Mouse (Mus musculus): ENCODE measurements around the gene Cdca7l.

Gene Cdca7l

DNA sequence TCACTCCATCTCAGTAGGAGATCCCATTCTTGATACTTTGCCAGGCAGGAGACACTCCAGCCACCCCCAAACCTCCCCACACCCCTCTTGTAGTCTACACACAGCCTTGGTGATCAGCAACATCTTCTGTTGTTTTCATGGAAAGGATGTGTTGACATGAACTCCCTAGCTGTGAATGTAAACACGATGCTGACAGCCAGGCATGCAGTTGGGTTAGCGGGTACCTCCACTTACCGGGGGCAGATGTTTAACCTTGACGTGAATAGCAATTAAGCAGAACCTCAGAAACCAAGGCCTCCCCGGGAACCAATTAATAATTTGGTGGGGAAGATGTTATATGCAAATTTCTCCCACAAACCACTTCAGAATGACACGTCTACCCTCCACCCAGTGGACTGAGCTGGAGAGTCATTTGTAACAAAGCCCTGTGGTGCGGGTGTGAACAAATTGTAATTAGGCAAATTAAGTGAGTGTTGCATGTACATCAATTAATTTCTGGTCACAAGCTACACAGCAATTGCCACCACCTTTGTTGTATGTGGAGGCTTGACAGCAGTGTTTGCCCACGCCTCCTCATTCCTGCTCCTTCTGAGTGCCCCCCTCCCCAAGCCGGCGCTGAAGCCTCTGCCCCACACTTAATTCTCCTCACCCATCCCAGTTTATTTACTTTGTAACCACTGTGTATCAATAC lies 5.4 kb downstream of the Cdca7l start:
- peak; percentile 45 for DNase-seq (ENCODE audit: low spot score)

DNA sequence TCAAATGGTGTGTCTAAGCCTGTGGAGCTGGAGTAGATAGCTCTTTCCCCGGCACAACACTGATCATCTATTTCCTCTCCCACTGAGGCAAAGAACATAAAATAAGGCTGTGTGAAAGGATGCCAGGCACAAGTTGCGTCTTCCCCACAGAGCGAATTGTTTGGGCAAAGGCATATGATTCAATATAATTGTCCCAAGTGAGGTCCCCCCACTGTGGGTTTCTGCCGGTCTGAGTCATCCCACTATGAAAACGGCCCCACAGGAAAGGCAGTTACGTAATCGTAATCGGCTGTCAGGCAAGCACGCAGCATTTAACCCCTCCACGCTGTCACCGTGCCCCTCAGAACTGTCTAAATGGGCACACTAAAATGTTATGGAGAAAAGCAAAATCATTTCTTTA lies 6.0 kb downstream of the Cdca7l start:
- DNase-seq (ENCODE audit: low spot score) = no peak

DNA sequence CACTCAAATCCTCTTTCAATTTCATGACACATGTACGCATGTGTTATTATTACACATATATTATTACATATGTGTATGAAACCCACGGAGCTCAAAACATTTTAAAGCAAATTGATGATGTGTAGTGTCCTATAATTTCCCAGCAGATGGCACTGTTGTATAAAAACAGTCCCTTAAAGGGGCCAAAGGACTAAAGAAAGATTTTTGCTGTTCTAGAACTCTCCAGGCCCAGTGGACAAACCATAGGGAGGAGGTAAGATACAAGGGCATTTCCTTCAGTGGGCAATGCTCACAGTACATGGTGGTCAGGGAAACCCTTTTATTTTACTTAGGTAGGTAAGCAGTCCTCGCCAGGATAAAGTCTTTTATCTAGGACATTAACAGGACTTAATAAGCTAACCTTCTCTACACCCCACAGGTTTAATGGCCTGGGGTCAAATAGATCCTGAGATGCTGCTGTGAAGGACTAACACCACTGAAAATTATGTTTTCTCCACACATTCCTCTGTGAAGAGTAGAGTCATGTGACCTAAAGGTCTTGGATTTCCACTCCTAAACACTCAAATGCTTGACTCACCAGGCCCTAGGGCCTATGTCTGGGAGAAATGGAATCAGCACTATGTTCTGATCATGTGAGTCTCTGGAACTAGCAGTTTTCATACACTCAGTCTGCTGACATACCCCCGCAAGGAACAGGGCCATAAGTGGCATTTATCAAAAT lies 16.2 kb downstream of the Cdca7l start:
- DNase-seq (ENCODE audit: low spot score) = no peak

DNA sequence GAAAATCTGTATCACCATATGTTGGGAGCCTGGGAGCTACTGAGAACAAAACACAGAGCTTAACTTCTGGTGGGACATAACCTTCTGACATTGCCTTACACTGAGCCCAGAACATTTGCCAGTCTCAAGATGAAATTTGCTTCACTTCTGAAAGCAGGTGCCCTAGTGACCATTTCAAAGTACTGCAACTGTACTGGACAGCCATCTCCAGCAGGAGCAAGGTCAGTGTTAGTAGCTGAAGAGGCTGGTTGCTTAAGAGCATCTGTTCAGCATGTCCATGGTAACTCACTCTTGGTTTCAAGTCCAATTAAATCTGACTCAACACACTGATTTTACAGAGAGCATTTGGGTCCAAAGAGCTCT lies 16.8 kb downstream of the Cdca7l start:
- no peak for DNase-seq (ENCODE audit: low spot score)

DNA sequence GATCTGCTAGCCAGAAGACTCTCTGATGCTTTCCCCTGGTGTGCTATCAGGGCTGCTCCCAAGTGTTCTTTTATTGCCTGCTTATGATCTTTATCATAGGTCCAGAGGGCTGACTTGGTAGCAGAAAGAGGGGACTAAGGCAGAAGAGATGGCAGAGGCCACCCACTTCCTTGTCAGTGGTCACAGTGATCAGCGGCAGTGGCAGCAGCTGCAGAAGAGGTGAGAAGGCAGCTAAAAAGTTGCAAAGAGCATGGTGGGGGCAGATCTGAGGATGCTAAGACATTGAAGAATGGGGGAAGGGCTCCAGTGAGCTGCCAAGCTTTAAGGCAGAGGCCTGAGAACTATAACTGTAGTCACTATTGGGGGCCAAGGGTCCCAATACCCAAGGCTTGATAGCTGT lies 17.3 kb downstream of the Cdca7l start:
- DNase-seq (ENCODE audit: low spot score) = no peak

DNA sequence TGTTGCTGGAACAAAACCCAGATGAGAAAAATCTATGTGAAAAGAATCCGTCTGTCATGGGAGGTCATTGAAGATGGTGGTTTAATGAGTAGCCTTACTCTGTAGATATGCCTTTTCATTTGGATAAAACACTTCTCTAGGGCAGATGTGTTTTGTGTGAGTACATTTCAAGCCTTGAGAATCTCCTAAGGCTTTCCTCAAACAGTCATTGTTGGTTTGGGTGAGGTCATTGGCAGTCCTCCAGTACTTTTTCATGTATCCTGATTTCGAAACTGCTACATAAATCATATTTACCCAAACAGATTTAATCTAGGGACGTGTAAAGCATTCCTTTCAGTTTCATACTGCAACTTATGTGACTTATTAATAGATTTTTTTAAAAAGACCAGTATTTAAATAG lies 24.3 kb downstream of the Cdca7l start:
- no peak for DNase-seq (ENCODE audit: low spot score)

DNA sequence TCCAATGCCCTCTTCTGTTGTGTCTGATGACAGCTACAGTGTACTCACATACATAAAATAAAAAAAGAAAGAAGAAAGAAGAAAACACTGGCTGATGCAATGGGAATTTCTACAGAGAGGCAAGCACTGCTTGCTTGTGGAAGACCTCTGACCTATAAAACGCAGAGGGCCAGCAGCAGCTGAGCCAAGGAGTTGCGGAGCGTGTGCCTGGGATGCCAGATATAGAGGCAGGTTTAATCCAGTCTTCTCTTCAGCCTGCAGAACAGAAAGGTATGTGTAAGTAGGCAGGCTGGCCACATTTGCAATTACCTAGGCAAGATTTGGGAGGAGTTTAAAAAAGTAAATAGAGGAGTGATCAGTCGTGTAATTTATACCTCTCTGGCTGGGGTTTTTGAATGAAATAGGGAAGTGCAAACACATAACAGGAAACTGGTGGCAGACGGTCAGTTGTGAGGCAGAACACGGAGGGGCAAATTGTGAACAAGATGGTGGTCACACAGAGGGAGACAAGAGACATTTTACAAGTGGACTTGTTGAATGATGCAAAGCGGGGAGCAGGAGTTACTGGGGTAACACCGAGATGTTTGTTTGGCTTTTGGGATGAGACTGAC lies 27.4 kb downstream of the Cdca7l start:
- DNase-seq (ENCODE audit: low spot score) = no peak

DNA sequence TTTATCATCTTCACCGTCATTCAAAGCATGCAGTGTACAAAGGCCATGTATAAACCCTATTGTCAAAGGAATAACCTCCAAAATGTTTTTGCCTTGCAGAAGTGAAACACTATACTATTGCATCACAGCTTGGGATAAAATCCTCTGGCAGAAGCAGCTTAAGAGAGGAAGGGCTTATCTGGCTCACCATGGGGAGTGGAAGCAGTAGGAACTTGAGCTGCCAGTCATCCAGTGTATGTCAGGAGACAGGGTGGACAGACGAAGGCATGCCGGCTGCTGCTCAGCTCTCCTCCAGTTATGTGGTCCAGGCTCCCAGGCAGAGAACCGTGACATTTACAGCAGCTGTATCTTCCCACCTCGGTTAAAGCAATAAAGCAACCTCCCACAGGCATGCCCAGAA lies 28.1 kb downstream of the Cdca7l start:
- DNase-seq (ENCODE audit: low spot score) = no peak

DNA sequence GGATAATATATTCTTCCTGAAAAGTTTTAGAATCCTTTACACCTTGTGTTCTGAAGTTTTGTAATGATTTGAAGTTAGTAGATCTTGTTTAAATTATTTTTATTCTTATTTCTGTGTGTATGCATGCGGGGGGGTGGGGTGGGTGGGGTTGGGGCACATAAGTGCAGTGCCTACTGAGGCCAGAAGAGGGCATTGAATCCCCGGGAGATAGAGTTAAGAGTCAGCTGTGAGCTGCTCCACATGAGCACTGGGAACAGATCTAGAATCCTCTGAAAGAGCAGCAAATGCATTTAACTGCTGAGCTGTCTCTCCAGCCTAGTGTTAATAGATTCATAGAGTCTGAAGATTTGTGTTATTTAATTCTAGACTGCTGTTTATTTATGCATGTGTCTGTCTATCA lies 30.6 kb downstream of the Cdca7l start:
- DNase-seq (ENCODE audit: low spot score) = no peak

DNA sequence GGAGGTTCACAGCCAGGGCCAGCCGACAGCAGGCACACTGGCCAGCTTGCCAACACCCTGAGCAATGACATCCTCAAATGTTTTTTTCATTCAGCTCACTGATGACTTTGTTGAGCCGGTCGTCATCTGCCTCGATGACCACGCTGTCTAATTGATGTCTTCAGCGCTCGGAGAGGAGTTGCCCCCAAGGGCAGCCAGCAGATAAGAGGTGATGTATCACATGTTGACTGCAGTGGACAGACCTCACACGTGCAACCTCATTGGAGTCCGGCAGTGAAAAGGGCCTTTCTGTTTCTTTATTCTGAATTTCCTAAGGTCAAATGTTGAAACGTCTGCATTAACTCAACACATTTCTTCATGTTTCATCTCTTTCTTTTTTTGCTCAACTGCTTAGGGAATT lies 31.3 kb downstream of the Cdca7l start:
- DNase-seq (ENCODE audit: low spot score) = no peak

DNA sequence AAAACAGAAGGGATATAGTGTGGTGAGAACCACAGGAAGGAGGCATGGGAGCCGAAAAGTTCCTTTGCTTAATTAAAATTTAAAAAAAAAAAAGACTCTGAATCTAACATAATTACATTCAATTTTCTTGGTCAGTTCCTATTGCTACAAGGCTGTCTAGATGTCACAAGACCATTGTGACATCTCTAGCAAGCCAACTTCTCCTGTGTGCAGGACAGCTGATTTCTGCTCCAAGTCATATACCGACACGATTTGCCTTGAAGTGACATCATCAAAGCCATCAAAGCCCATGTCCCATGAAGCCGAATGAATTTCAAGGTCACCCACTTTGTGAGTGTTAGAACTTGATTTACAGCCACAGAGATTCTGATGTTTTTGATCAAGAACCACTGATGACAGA lies 33.3 kb downstream of the Cdca7l start:
- no peak for DNase-seq (ENCODE audit: low spot score)

DNA sequence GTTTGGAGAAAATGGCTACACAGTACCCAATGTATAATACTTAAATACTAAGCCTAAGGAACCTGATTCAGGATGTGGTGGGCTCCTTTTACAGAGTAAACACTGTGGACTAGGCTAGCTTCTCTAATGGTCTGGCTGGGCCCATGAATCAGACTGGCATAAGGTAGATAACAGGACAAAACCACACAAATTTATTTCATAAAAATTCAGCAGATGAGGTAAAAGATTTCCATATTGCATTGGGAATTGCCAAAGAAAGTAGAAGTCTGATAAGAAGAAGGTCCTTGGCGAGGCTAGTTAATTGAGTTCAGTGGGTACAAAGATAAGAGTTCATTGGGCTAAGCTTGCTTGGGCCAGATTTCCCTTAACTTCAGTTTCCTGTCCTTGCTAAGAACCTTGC lies 36.6 kb downstream of the Cdca7l start:
- no peak for DNase-seq (ENCODE audit: low spot score)

DNA sequence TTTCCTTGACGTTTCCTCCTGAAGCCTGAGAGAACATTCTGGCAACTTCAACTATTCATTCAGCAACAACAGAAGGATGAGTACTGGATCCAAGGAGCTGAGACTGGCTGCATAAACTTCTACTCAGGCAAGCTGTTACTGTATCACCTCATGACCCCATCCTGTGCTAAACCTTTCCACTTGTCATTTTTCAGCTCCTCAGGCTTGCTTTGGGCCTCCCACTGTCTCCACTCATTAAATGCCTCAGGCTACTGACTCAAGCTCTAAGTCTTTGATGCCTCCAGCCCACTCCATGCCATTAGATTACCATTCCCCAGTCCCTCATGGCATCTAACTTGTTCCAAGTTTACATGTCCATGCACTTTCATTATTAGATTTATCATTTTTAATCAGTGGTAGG lies 38.6 kb downstream of the Cdca7l start:
- DNase-seq (ENCODE audit: low spot score) = no peak

DNA sequence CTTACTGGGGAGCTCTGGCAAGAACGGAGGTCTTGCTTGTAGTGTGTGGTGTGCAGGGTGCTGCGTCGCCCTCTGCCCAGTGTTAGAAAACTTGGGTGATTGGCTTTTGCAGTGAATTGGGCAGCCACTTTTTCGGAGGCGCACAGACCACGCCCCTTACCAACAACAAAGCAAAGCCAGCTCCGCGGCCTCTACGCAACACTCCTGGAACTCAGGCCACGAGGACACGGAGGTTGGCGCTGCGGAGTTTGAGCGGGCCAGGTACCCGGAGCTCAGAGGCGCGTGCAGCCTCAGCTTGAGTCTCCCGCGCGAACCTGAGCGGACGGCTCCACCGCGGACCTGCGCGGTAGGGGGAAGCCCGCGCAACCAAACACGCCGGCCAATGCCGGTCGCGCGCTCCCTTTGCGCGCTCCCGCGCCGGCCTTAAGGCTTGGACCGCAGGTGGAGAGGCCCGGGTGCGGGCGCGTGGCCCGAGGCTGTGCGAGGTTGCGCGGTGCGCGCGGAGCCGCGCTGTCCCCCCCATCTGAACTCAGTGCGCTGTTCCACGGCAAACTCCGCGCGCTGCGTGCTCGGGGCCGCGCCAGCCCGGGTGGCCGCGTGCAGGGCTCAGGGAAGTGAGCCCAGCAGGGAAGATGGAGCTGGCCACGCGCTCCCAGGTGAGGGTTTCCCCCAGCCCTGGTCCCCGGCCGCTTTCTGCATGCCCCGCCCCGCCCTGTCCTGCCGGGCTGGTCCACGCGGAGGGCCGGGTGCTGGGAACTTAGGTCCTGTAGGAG lies 39.4 kb downstream of the Cdca7l start:
- DNase-seq (ENCODE audit: low spot score) = peak; percentile 79

DNA sequence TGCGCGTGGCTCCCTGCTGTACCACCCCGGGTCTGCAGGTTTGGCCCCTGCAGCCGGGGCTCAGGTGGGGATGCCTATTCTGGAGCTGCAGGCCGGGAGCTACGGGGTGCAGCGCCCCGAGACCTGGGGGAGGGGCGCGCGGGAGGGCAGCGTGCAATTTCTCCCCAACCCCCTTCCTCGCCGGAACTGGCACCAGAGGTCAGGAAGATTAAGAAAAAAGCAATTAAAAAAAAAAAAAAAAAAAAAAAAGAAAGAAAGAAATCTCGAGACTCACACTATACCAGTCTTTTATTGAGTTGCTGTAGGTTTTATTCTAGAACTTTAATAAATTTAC lies 40.0 kb downstream of the Cdca7l start:
- DNase-seq (ENCODE audit: low spot score) = no peak

DNA sequence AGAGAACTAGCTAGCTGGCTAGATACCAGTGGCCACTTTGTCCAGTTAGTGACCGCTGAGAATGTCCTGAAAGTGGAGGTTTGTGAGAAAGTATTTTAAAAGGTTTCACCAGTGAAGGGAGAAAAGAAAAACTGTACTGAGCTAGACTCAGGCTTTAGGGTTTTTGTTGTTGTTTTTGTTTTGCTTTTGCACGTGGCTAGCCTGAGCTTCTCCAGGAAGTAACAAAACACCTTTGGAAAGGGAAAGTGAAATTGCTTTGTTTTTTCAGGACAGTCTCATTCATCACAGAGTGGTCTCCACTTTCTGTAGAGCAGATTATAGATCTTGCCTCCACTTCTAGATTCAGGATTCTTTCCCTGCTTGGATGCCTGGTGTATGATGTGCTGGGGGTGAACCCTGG lies 40.8 kb downstream of the Cdca7l start:
- DNase-seq (ENCODE audit: low spot score) = no peak

DNA sequence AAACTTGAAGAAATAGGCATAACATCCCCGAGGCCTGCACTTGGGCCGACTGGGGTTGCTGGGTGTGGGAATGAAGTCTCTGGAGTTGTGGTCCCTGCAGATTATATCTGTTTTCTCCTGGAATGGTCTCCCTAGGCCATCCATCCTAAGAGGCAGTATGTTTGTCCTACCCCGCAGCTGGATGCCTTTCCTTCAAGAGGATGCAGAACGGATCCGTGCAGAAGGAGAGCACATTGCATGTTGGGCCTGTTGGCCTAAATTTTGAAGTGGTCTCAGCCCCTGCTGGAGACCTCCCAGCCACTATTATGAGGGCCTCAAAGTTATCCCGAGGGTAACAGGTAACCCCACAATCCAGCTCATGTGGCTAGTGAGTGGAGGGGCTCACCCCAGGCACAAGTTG lies 44.5 kb downstream of the Cdca7l start:
- no peak for DNase-seq (ENCODE audit: low spot score)

DNA sequence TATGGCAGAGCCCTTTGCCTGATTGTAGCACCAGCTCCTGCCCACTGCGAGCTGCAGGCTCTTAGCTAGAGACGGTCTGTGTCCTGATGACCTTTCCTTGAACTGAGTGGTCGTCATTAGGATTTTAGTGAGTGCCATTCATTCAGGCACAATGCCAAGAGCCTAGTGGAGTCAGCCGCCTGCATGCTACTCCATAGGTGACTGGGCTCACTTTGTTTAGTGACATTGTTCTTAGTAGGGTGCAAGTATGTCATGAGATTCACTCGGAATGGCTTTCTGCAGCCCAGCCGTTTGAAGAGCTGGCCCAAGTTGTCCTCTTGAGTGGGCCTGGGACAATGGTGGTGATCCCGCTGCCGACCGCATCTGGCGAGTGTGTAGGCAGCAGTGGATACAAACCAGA lies 46.4 kb downstream of the Cdca7l start:
- no peak for DNase-seq (ENCODE audit: low spot score)

DNA sequence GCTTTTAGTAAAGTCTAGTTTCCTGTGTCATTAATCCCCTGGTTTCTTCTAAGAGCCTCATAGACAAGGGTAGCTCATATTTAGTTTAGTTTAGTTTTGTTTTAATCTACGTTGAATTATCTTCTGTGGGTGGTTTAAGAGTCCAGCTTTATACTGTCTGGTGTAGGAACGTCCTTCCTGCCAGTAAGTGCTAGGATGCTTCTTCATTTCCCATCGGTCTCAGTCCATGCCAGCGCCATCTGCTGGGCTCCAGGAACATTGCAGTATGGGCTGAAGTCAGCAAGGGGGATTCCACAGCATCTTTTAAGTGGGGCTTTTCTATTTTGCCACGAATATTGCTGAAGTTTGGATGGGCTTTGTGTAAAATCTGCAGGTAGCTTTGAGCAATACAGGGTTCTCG lies 49.2 kb downstream of the Cdca7l start:
- peak; percentile 16 for DNase-seq (ENCODE audit: low spot score)

DNA sequence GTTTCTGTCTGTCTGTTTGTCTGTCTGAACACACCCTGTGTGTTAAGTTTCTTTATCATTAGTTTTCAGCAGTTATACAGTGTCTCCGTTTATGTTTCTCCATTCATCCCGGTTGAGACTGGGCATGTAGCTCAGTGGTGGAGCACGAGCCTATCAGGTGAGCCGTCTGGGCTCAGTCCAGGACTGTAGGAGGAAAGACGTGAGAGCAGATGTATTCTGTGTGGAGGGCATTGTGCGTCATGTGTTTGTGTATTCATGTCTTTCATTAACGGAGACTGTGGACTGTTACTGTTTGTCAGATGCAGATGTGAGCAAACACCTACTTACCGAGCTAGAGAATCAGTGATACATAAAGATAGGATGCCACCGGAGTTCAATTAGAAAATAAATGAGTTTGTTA lies 52.9 kb downstream of the Cdca7l start:
- no peak for DNase-seq (ENCODE audit: low spot score)

DNA sequence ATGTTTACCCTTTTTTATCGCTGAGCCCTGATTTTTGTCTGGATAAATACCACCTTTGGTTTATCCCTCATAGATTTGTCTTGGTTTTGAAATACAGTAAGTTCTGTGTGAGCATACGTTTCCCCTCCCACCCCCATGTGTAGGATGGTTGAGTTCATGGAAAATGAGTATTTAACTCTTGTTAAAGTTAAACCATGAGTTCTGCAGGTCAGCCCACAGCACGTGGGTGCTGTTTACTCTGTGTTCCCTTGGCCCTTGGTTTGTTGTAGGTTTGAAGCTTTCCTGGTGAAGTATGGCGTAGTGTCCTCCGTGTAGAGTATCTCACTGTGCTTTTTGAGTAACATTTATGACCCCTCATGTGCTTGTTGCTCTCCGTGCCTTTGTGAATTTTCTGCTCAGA lies 53.8 kb downstream of the Cdca7l start:
- DNase-seq (ENCODE audit: low spot score) = no peak

DNA sequence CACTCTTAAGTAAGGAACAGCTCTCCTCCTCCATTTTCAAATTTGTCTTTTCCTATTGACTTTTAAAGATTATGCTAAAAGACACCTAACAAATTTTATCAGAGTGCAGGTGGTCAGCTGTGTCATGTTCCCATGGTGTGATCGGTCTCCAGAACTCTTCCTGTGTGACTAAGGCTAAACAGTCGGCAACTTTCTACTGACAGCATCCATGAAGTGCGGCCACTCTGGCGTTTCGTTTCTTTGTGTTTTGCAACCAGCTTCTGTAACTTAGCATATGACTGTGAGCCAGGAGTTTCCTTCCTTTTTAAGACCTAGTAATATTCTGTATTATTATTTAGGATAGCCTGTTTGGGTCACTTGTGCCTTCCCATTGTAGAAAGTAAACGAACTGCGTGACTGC lies 56.8 kb downstream of the Cdca7l start:
- DNase-seq (ENCODE audit: low spot score) = no peak

DNA sequence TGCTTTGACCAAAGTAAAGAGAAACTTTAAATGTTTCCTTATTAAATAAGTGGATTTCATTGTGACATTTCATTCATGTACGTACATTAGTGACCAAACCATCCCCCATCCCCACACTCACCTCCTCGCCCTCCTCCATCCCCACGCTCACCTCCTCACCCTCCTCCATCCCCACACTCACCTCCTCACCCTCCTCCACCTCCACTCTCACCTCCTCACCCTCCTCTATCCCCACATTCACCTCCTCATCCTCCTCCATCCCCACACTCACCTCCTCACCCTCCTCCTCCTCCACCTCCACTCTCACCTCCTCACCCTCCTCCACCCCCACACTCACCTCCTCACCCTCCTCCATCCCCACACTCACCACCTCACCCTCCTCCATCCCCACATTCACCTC lies 57.2 kb downstream of the Cdca7l start:
- no peak for DNase-seq (ENCODE audit: low spot score)

Measured in testis, postnatal 14 days (tissue).